Mouse (Mus musculus) MEL (cell line): ENCODE results near the gene Tm4sf19. TPM values are rescaled to one million over a fixed set of nuclear protein-coding genes. Genes with fewer than 3 reads are reported as not detected.

ENCODE experiments used
- DNase-seq: peaks from one replicate; pipeline ENCODE4 v3.0.0; 2011; ENCODE audit warnings: low read depth, low spot score
- H3K27ac ChIP-seq: 2 replicates; pipeline ENCODE4 v1.5.1; 2012; ENCODE audit warnings: low read depth, mild to moderate bottlenecking, control low read depth, low read length, moderate library complexity; ENCODE audit not compliant: control insufficient read depth
- H3K27me3 ChIP-seq, 2 experiments: fragments of 150-350 bp in 1 of 2; sonication (generic) in 1 of 2; 2 replicates each; pipeline ENCODE4 v1.6.1; 2012; ENCODE audit warnings: low read length in 2 of 2, mild to moderate bottlenecking in 2 of 2, improper control_type of control experiment in 1 of 2, moderate library complexity in 1 of 2; ENCODE audit not compliant: insufficient read depth in 2 of 2, control insufficient read depth in 1 of 2
- H3K36me3 ChIP-seq, 2 experiments: 2 replicates each; pipeline ENCODE4 v1.6.1; 2012 to 2014; ENCODE audit warnings: low read length in 2 of 2, improper control_type of control experiment in 1 of 2, inconsistent platforms in 1 of 2, mild to moderate bottlenecking in 1 of 2; ENCODE audit not compliant: insufficient read depth in 2 of 2, control insufficient read depth in 1 of 2
- H3K4me1 ChIP-seq, 2 experiments: fragments of 150-350 bp in 1 of 2; sonication (generic) in 1 of 2; 2 replicates each; pipeline ENCODE4 v1.6.1; 2012; ENCODE audit warnings: low read length in 2 of 2, improper control_type of control experiment in 1 of 2, mild to moderate bottlenecking in 1 of 2; ENCODE audit not compliant: insufficient read depth in 2 of 2, control insufficient read depth in 1 of 2
- H3K4me3 ChIP-seq, 2 experiments: fragments of 150-350 bp in 1 of 2; sonication (generic) in 1 of 2; 2 replicates each; pipeline ENCODE4 v1.5.1; 2012; ENCODE audit warnings: low read depth in 2 of 2, low read length in 2 of 2, mild to moderate bottlenecking in 2 of 2, moderate library complexity in 2 of 2, control low read depth in 1 of 2, improper control_type of control experiment in 1 of 2; ENCODE audit not compliant: control insufficient read depth in 1 of 2, insufficient read depth in 1 of 2
- H3K79me2 ChIP-seq: 2 replicates; pipeline ENCODE4 v1.6.1; 2012; ENCODE audit warnings: mild to moderate bottlenecking, low read length, moderate library complexity; ENCODE audit not compliant: control insufficient read depth, poor library complexity, insufficient read depth
- H3K9ac ChIP-seq: 2 replicates; pipeline ENCODE4 v1.6.1; 2012; ENCODE audit warnings: low read depth, mild to moderate bottlenecking, control low read depth, low read length, moderate library complexity; ENCODE audit not compliant: control insufficient read depth, poor library complexity, severe bottlenecking
- H3K9me3 ChIP-seq: fragments of 150-350 bp; sonication (generic); replicated peaks from 2 replicates; pipeline ENCODE4 v1.6.1; 2012; ENCODE audit warnings: mild to moderate bottlenecking, low read length, improper control_type of control experiment, moderate library complexity; ENCODE audit not compliant: insufficient read depth
- BHLHE40 ChIP-seq: IDR thresholded peaks from 2 replicates; pipeline ENCODE4 v1.6.1; 2012; ENCODE audit warnings: low read depth, mild to moderate bottlenecking, inconsistent platforms, low read length, improper control_type of control experiment, borderline replicate concordance
- CHD1 ChIP-seq: IDR thresholded peaks from 2 replicates; pipeline ENCODE4 v1.6.1; 2012; ENCODE audit warnings: low read depth, mild to moderate bottlenecking, inconsistent platforms, low read length, improper control_type of control experiment
- CTCF ChIP-seq, 3 experiments: IDR thresholded peaks in 2 of 3; conservative IDR thresholded peaks in 1 of 3; 2 replicates each; pipeline ENCODE4 v1.5.1; 2011 to 2012; ENCODE audit warnings: low read length in 3 of 3, low read depth in 2 of 3, mild to moderate bottlenecking in 2 of 3, improper control_type of control experiment in 1 of 3, inconsistent platforms in 1 of 3, mixed read lengths in 1 of 3, moderate library complexity in 1 of 3; ENCODE audit not compliant: control insufficient read depth in 1 of 3, insufficient read depth in 1 of 3, poor library complexity in 1 of 3, severe bottlenecking in 1 of 3
- ELF1 ChIP-seq: IDR thresholded peaks from 2 replicates; pipeline ENCODE4 v1.6.1; 2014; ENCODE audit warnings: low read depth, mild to moderate bottlenecking, inconsistent platforms, low read length, improper control_type of control experiment, moderate library complexity
- ETS1 ChIP-seq: IDR thresholded peaks from 2 replicates; pipeline ENCODE4 v1.6.1; 2012; ENCODE audit warnings: low read depth, mild to moderate bottlenecking, inconsistent platforms, low read length, improper control_type of control experiment, moderate library complexity
- HCFC1 ChIP-seq: IDR thresholded peaks from 2 replicates; pipeline ENCODE4 v1.6.1; 2012; ENCODE audit warnings: low read depth, mild to moderate bottlenecking, inconsistent platforms, low read length, improper control_type of control experiment, moderate library complexity
- MAFK ChIP-seq: IDR thresholded peaks from 2 replicates; pipeline ENCODE4 v1.6.1; 2011; ENCODE audit warnings: low read depth, mild to moderate bottlenecking, low read length, improper control_type of control experiment, borderline replicate concordance
- MAX ChIP-seq: IDR thresholded peaks from 2 replicates; pipeline ENCODE4 v1.6.1; 2011; ENCODE audit warnings: low read length, improper control_type of control experiment
- MEF2A ChIP-seq: IDR thresholded peaks from 2 replicates; pipeline ENCODE4 v1.6.1; 2014; ENCODE audit warnings: low read depth, mild to moderate bottlenecking, inconsistent platforms, low read length, improper control_type of control experiment; ENCODE audit not compliant: poor library complexity, insufficient replicate concordance, severe bottlenecking; ENCODE audit errors: extremely low read depth
- MXI1 ChIP-seq: IDR thresholded peaks from 2 replicates; pipeline ENCODE4 v1.6.1; 2011; ENCODE audit warnings: mild to moderate bottlenecking, low read depth, low read length, improper control_type of control experiment
- MYB ChIP-seq: IDR thresholded peaks from 2 replicates; pipeline ENCODE4 v1.6.1; 2011; ENCODE audit warnings: mild to moderate bottlenecking, low read depth, low read length, improper control_type of control experiment
- MYC ChIP-seq: IDR thresholded peaks from 2 replicates; pipeline ENCODE4 v1.6.1; 2011; ENCODE audit warnings: low read depth, mild to moderate bottlenecking, low read length, improper control_type of control experiment, moderate library complexity
- NELFE ChIP-seq: IDR thresholded peaks from 2 replicates; pipeline ENCODE4 v1.6.1; 2011; ENCODE audit warnings: low read depth, low read length, improper control_type of control experiment
- POLR2A ChIP-seq, 2 experiments: IDR thresholded peaks; 2 replicates each; pipeline ENCODE4 v1.6.1; 2011 to 2012; ENCODE audit warnings: low read length in 2 of 2, mild to moderate bottlenecking in 2 of 2, control low read depth in 1 of 2, improper control_type of control experiment in 1 of 2, low read depth in 1 of 2, moderate library complexity in 1 of 2; ENCODE audit not compliant: control insufficient read depth in 1 of 2, insufficient read depth in 1 of 2, poor library complexity in 1 of 2
- POLR2AphosphoS5 ChIP-seq: IDR thresholded peaks from 2 replicates; pipeline ENCODE4 v1.6.1; 2012; ENCODE audit warnings: low read depth, borderline replicate concordance, mild to moderate bottlenecking, inconsistent platforms, low read length, moderate library complexity, mixed read lengths
- SIN3A ChIP-seq: IDR thresholded peaks from 2 replicates; pipeline ENCODE4 v1.6.1; 2012; ENCODE audit warnings: low read length, improper control_type of control experiment, inconsistent platforms
- TBP ChIP-seq: IDR thresholded peaks from 2 replicates; pipeline ENCODE4 v1.8.0; 2011; ENCODE audit warnings: low read depth, low read length, improper control_type of control experiment
- TCF12 ChIP-seq: IDR thresholded peaks from 2 replicates; pipeline ENCODE4 v1.6.1; 2014; ENCODE audit warnings: low read depth, mild to moderate bottlenecking, inconsistent platforms, low read length, improper control_type of control experiment, moderate library complexity
- UBTF ChIP-seq: IDR thresholded peaks from 2 replicates; pipeline ENCODE4 v1.6.1; 2012; ENCODE audit warnings: low read depth, mild to moderate bottlenecking, inconsistent platforms, low read length, improper control_type of control experiment, moderate library complexity, borderline replicate concordance; ENCODE audit not compliant: insufficient read depth
- USF1 ChIP-seq: IDR thresholded peaks from 2 replicates; pipeline ENCODE4 v1.6.1; 2014; ENCODE audit warnings: low read depth, mild to moderate bottlenecking, inconsistent platforms, low read length, improper control_type of control experiment, moderate library complexity
- USF2 ChIP-seq, 2 experiments: IDR thresholded peaks; 2 replicates each; pipeline ENCODE4 v1.6.1; 2011 to 2012; ENCODE audit warnings: improper control_type of control experiment in 2 of 2, low read length in 2 of 2, borderline replicate concordance in 1 of 2, inconsistent platforms in 1 of 2, low read depth in 1 of 2, mild to moderate bottlenecking in 1 of 2; ENCODE audit not compliant: insufficient read depth in 1 of 2
- ZC3H11A ChIP-seq: IDR thresholded peaks from 2 replicates; pipeline ENCODE4 v1.6.1; 2012; ENCODE audit warnings: low read depth, mild to moderate bottlenecking, inconsistent platforms, low read length, improper control_type of control experiment
- ZMIZ1 ChIP-seq: IDR thresholded peaks from 2 replicates; pipeline ENCODE4 v1.6.1; 2012; ENCODE audit warnings: low read depth, mild to moderate bottlenecking, inconsistent platforms, low read length, improper control_type of control experiment, moderate library complexity
- polyA plus RNA-seq, 2 experiments: library from polyadenylated mRNA; stranded (reverse) in 1 of 2; unstranded in 1 of 2; fragments of >175 nt in 1 of 2; fragments of >200 nt in 1 of 2; gene quantifications; 2 replicates each; pipeline versions ENCODE4 v1.2.1 to v1.2.4; 2012; ENCODE audit warnings: low replicate concordance in 2 of 2, low read depth in 1 of 2; ENCODE audit not compliant: insufficient read length in 2 of 2, insufficient read depth in 1 of 2, missing spikeins in 1 of 2
- total RNA-seq: library from RNA; depleted of rRNA; stranded (reverse); fragments of 300-350 nt; gene quantifications from 2 replicates; pipeline ENCODE4 v1.2.3, GENCODE M21; 2012

The Tm4sf19 gene
- total and polyA plus RNA-seq, 3 experiments: 0.06 TPM; not detected in 2

DNA sequence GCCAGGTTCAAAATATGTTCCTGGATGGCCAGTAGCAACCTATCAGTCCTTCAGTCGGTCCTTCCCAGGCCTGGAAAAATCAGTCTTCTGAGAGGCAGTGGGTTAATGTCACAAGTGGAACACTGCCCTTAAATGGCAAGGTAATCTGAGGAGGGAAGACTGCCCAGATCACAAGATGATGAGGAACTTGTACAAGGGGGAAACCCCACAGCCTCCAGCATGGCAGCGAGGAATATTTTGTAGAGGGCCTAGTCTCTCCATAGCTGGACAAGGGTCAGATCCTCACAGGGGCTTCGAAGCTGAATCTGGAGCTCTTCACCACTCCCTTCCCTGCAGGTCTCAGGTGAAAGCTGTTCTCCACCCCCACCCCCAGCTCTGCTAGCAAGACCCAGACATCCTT, 2.5 kb downstream of the Tm4sf19 start:
- H3K4me3 ChIP-seq: no peak overlapping the region
- H3K4me1 ChIP-seq: peaks cover 3 to 11% of the 10 kb centered on the region in 2 experiments
- no peak overlapping the region for H3K9ac ChIP-seq
- no peaks in the 10 kb centered on the region; the same call in 1 of the 2 replicates for H3K79me2 ChIP-seq
- no peak for TF ChIP-seq POLR2A (IDR thresholded peaks at IDR 0.05; ENCODE audit: control insufficient read depth in 1 of 2, insufficient read depth in 1 of 2, low read depth in 1 of 2, low read length in 2 of 2, poor library complexity in 1 of 2)
- TF ChIP-seq MAFK: no peak
- TF ChIP-seq MYB: no peak
- no peak for TF ChIP-seq MAX
- TF ChIP-seq TBP: no peak
- TF ChIP-seq USF2 (IDR thresholded peaks at IDR 0.05; ENCODE audit: borderline replicate concordance in 1 of 2, insufficient read depth in 1 of 2, low read depth in 1 of 2, low read length in 2 of 2): no peak
- no peak for TF ChIP-seq ELF1
- no peak for TF ChIP-seq MYC
- TF ChIP-seq TCF12: no peak
- no peak for TF ChIP-seq CTCF (IDR thresholded peaks at IDR 0.05 in 2 of 3, conservative IDR thresholded peaks at IDR 0.05 in 1 of 3; ENCODE audit: control insufficient read depth in 1 of 3, insufficient read depth in 1 of 3, low read depth in 2 of 3, low read length in 3 of 3, poor library complexity in 1 of 3, severe bottlenecking in 1 of 3)
- no peak for TF ChIP-seq USF1
- no peak for TF ChIP-seq POLR2AphosphoS5
- no peak for TF ChIP-seq MEF2A
- no peak for TF ChIP-seq HCFC1
- TF ChIP-seq BHLHE40: no peak
- TF ChIP-seq UBTF: no peak
- no peak for TF ChIP-seq SIN3A
- no peak for TF ChIP-seq MXI1
- TF ChIP-seq, all 39 proteins: peak for 0
- Histone ChIP-seq H3K27me3 (peaks cover 0 to 1% of the 10 kb centered on the region in 2 experiments; a peak in 1 of 4 replicates), H3K9me3 (no peaks in the 10 kb centered on the region), H3K36me3 (peaks cover 0 to 4% of the 10 kb centered on the region in 2 experiments; a peak in 2 of 4 replicates), H3K27ac (no peak overlapping the region)
- no peak for DNase-seq

GRCm38 (mm10) chr16:32405716-32406115, 5.4 kb downstream of the Tm4sf19 start:
- H3K4me3 ChIP-seq: no peak overlapping the region
- no peak overlapping the region for H3K27ac ChIP-seq
- TF ChIP-seq ELF1: no peak
- TF ChIP-seq ETS1: no peak
- TF ChIP-seq MYC: no peak
- no peak for TF ChIP-seq NELFE
- TF ChIP-seq USF1: no peak
- no peak for TF ChIP-seq ZMIZ1
- no peak for TF ChIP-seq MAFK
- no peak for TF ChIP-seq CHD1
- no peak for TF ChIP-seq ZC3H11A
- H3K9ac ChIP-seq: no peak overlapping the region
- H3K36me3 ChIP-seq: no peaks in the 10 kb centered on the region
- no peaks in the 10 kb centered on the region; the same call in 1 of the 2 replicates for H3K79me2 ChIP-seq
- H3K9me3 ChIP-seq: no peaks in the 10 kb centered on the region
- peaks cover 0 to 5% of the 10 kb centered on the region in 2 experiments; a peak in 2 of 4 replicates for H3K4me1 ChIP-seq
- no peak for DNase-seq
- peaks cover 0 to 1% of the 10 kb centered on the region in 2 experiments; a peak in 1 of 4 replicates for H3K27me3 ChIP-seq
